Mouse (Mus musculus) kidney, postnatal 25 days (tissue): Measurements from ENCODE around the gene Mapkapk2.
"Not testable (repeated sequence)": the region's sequence is repeated elsewhere in the genome, so short reads cannot be mapped to it uniquely, and the experiment has no call there.

Source experiments
- DNase-seq, 2 experiments: peaks; one replicate each; pipeline ENCODE4 v3.0.0; 2021; ENCODE audit warnings: mixed read lengths in 2 of 2

Mapkapk2 gene

DNA sequence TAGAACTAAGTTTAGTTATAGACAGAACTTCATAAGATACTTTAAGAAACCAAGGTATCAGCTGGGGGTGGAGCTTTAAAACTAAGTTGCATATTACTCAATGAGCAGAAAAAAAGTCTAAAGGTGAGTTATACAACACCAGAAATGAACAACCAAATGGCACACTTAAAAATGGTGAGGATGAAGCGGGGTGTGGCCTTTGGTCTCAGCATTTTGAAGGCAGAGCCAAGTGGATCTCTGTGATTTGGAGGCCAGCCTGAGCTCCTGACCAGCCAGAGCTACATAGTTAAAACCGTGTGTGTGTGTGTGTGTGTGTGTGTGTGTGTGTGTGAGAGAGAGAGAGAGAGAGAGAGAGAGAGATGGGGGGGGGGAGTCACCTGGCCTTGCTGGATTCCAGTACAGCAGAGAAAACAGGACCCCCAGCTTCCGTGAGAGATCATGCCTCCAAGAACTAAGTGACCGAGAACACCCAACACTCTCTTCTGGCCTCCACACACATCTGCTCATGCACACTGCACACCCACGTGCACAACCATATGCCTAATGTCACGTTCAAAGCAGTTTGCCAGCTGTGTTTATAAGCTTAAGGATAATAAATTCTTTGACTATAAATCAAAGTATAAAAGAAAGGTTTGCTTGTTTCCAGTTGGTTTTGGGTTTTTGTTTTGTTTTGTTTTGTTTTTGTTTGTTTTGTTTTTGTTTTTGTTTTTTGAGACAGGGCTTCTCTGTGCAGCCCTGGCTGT lies 49.3 kb downstream of the Mapkapk2 start:
- DNase-seq: peak in 1 of 2 experiments; percentile 68

DNA sequence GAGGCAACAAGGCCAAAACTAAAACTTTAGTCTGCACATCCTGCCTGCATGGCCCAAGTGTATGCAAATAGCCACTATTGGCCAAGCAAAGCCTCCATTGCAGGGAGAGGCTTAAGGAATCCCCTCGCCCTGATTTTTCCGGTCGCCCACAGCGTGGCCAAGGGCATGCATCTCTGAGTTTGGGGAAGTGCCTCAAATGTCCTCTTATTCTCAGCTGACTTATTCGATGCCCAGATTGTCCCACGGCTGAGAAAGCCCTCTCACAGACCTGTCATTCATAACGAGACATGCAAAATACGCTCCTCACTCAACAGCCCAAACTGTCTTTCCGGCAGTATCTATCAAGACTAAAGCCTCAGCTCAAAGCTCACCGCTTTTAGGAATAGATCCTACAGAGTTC lies 51.0 kb downstream of the Mapkapk2 start:
- DNase-seq: no peak

DNA sequence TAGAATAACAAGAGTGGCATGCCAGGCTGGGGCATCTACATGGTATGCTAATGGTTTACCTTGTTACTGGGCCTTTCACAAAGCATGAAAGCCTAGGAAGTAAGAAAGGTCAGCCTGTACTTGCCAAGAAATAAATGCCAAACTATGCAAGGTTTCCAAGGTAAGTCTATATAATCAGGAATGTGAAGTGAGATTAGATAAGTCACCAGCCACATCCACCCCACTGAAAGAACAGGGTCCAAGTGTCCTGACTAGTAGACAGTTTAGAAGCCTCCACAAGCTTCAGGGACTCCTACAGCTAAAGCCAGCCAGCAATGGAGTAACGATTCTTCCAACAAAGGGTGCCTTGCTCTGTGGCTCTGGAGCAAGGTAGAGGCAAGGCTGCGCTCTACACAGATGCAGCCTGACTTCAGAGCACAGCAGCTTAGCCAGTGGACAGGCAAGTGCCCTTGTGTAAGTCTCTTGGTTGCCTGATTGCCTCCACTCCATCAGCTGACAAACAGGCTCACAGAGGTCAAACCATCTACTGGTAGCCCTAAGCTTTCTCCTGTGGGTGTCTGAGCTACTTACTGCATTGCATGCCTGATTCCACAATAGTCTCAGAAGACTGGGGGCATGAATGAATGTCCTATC lies 51.8 kb downstream of the Mapkapk2 start:
- no peak for DNase-seq

DNA sequence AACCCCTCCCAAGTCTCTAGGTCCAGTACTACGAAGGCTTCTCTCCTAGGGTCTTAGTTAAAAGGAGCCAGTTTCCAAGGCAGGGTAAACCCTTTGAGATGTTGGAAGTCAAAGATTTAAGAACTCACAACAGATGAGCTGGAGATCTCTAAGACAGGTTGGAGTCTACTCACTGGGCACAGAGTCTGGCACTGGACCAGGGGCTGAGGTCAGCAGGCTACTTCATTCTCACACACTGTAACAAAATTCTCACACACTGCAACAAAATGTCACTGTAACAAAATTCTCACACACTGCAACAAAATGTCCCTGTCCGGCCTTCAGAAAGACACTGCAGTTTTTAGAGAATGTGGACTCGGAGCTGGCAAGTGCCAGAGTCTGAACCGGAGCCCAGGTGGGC lies 54.0 kb downstream of the Mapkapk2 start:
- peak in 1 of 2 experiments; percentile 39 for DNase-seq

DNA sequence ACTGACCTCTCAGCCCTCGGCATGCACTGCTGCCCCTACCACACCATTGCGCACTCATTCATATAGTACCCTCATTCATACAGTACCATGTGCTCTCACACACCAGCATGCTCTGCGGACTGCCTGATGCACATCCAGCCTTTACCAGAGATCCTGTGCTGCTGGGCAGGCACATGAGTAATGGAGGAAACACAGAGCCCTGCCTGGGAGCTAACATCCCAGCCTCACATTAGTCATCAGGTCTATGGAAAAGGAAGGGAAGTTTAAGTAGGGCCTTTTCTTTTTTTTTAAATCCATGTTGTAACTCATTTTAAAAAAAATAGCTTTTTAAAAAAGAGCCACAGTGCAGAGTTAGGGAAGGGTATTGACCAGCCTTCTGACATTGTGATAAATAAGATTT lies 54.9 kb downstream of the Mapkapk2 start:
- no peak for DNase-seq

DNA sequence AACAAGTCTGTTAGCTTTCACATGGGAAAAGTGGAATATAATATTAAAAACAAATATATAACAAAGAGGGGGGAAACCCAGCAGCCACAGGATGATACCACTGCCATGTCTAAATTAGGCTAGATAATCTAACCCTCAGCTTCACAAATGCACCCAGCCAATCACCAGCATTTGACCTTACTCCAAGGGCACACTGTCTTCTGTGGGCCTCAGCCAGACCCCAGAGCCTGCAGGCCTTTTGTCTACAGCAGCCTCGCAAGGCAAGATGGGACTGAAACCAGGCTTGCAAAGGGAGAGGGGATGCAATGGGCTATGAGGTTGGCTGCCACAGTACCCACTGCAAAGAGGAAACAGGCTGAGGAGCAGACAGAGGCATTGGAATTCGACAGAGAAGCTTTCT lies 55.4 kb downstream of the Mapkapk2 start:
- DNase-seq: no peak

DNA sequence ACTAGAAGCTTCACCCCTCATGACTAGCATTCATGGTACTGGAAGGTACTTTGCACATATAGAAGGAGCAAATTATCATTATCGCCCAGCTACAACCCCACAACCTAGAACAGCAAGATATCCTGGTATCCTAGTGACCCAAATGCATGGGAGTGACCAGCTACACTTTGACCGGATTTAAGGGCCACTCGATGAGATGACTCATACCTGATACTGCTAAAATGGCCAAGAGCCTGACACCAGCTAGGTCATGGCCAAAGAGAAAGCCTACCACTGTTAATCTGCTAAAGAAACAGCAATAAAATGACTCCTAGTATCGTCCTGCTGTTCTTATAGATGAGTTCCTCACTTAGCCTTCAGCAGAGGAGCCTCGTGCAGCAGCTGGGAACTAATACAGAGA lies 58.1 kb downstream of the Mapkapk2 start:
- DNase-seq: no peak

DNA sequence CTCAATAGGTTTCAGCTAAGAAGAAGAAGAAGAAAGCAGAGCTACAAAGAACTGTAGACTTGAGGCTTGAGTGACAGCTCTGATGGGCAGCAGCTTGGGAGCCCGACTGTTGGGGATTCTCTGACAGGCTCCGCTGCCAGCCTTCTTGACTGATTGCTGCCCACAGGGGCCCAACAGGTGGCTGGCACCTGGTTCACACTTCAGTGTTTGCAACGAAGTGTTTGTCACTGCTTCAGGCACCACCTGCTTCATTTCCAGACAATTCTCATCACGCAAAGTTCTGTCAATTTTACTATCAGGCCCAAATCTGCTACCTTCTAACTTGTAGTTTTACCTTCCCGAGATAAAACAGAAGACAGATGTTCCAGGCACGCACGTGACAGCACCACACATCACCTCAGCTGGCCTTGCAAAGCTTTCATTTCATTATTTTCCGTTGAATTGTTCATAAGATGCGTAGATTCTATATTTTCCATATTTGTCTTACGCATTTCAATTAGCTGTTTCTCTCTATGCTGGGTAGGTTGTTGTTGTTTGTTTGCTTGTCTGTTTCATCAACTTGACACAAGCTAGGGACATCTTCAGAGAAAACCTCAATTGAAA lies 59.1 kb downstream of the Mapkapk2 start:
- DNase-seq: no peak

DNA sequence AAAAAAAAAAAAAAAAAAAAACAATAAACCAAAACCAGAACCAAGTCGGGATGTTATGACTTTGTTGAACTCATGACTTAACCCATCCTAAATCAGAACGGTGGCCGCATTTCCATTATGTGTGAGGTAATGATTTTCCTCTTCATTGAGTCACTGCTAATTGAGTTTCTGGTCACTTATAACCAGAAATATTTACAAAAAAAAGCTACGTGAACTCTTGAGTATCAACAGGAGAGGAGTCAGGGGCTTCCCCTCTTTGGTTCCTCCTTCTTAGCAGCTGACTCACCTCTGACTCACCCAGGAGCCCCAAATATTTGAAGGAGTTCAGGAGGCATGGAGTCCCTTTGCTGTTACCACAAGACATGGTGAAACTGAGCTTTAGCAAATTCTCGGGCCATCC lies 59.6 kb downstream of the Mapkapk2 start:
- no peak for DNase-seq

DNA sequence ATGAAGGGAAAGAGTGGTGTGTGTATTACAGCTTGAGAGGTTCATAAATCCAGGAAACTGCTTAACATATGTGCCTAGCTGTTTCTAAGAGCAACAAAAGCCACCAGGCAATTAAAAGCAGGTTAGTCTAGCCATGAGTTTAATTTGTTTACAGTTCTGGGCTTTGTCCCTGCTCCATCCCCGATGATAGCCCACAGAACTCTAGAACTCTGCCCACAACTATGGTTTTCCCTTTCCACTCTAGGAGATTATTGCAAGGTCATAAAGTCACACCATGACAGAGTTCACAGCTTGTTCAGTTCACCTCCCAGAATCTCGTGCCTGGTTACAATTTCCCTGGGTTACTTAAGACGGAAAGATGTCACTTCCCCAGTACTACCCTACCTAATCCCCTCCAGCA lies 66.4 kb downstream of the Mapkapk2 start:
- no peak for DNase-seq

DNA sequence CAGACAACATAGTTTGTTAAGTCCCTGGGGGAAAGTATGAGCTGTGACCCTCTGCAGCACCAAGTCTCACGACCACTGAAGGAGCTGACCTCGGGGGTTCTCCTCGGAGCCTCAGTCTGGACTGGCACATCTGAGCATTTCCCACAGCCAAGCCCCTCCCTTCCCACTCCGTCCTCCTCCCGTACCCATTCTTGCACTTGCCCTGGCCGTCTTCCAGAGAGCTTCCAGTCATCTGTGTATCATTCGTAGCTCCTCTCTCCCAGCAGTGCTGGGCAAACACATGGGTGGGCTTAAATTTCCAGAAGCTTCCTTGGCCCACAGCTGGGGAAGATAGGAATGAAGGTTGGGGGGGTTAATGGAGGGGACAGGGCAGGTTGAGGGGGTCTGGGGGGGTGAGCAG lies 67.4 kb downstream of the Mapkapk2 start:
- DNase-seq: no peak

DNA sequence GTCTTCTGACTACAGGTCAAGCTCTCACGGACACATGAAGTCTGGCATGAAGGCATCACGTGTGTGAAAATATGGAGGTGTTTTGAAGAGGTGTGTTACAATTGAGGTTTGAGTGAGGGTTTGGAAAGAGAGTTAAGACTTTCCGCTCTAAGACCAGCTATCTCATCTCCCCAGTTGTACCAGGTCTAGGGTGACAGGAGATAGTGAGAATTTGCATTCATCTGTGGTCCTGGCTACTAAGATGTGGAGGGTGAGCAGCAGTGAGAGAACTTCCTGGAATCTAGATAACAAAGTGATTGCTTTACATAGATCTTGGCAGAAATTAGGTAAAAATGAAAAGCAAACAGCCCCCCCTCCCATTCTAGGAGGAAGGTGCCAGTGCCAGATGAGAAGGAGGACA lies 68.4 kb downstream of the Mapkapk2 start:
- DNase-seq: no peak

DNA sequence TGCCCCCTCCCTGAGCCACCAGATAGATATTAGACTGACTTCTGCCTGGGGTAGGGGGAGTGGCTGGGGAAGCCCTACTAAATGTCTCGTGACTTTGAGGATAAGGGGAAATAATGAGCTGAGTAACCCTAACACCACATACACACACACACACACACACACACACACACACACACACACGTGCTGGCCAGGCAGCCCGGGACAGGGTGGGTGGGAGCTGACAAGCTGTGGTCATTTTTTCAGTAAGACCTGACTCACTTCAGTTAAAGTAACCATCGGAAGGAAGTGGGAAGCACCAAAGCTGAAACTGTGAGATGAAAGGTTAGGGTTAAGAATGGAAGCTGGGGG lies 71.8 kb downstream of the Mapkapk2 start:
- DNase-seq: no peak

DNA sequence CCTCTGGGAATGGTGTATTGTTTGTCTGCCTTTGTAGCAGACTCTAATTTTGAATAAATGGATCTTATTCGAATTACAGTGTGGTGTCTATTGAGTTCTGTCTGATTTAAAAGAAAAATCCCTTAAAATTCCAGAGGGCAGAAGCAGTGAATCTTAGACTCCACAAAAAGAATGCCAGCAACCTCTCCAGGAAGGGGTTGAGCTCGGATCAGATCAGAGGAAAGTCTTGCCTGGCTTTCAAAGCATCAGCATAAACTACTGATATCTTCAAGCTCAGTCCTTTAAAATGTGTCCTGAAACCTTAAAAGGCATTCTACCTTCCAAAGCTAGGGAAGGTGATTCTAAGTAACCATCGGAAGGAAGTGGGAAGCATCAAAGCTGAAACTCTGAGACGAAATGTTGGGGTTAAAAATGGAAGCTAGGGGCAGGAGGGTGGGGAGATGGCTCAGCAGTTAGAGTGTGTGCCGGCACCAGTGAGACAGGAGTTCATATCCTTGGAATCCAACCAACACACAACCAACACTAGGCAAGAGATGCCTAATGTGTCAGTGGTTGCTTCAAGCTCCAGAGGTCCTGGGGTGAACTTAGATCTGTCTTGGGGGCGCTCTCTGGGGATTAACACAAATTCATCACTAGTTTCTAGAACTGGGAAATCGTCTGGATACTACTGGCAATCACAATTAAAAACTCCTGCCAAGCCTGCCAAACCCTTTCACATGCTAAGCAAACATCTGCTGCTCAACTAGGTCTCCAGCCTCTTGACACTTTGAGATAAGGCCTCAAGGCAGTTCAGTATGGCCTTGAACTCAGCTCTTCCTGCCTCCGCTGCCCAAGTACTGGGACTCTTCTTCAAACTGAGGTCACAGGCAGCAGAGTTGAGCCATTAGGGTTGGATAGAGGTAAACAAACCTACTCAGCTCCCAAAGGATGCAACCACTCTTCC lies 72.5 kb downstream of the Mapkapk2 start:
- DNase-seq: no peak

DNA sequence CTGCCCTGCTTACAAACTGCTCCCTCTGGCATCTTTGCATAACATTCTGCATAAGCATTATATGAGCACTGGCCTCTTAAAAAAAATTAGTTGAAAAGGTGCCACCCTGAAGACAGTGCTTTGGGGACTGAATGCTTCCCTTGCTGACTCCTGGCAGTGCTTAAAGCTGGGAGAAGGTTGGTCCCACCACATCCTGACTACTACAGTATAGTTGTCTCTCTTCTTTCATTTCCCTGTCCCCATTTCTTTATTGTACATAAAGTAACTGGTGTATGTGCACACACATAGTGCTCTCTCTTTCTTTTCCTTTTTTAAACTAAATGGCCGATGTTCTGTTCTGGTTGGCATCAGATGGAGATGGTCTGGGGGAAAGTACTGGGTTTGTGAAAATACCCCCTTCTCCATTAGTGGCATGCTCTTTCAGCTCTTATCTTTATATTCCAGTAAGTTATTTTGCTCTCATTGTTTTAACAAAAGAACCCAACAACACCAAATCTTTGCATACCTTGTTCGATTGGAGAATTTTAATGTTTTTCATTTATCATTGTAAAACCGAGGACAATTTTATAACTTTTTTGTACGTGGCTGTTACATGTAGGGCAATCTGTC lies 74.3 kb downstream of the Mapkapk2 start:
- not testable (repeated sequence) for DNase-seq

DNA sequence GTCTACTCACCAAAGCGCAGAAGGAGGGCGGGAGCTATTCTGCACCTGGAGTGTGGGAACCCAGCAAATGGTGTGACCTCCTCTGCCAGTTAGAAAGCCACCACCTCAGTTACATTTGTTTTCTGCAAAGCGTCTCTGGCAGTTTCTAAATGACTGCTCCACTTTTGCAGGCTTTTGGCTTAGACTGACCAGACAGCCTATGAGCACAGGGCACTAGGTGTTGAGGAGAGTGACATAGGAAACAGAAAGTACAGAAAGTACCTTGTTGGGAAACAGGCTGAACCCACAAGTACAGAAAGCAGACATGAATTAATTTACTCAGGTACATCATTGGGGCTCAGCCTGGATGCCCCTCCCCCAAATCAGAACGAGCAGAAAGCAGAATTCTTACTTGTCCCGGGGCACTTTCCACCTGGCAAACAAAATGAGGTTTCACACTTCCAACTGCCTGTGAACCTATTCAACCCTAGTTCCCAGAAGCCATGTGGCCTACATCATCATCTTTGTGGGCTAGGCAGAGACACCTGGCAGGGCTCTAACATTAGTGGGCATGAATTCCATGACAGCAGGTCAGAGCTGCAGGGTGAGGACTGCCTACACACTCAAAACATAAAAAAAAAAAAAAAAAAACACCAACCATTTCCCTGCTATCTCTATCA lies 74.9 kb downstream of the Mapkapk2 start:
- peak; percentile 8 to 50 for DNase-seq

DNA sequence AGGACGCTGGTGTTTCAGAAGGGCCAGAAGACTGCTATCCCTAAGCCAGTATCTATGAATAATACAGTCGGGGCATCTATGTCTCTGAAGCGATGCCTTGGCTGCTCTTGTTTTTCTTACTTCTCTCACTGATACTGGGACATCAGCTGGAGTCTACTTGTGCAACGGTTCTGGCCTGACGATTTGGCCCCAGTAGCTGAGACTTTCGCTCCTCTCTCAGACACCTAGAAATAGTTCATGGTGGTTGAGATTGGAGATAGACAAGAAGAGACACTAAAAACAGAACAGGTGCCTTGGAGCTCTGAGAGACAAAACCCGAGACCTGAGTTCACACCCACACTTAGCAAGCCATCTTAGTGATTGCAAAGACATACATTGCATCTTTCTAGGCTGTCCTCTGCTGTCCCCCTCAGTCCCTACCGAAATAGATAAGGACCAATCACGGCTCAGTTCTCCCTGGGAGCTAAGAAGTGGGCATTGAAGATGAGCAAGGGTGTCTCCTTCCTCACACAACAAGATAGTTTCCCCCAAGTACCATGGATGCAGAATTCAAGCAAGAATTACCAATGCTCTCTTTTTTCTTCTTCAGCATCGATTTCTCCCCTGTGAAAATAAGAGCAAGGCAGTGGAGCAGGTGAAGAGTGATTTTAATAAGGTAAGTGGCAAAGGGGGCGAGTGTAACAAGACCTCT lies 75.6 kb downstream of the Mapkapk2 start:
- no peak for DNase-seq

DNA sequence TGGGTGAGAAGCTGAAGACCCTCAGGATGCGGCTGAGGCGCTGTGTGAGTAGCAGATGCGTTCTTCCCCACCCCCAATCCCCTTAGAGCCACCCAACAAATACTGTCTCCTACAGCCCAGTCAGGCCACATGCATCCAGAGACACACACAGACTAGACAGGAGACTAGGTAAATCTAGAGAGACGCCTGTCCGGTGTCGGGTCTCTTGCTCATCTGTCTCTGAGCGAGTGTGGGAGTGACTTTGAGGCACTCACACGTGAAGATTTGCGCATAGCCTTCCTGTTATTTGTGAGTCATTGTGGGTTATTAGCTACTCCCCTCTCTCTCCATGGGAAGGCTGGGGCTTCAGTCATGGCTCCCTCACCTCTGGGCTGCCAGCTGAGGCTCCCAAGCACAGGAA lies 76.2 kb downstream of the Mapkapk2 start:
- DNase-seq: no peak

DNA sequence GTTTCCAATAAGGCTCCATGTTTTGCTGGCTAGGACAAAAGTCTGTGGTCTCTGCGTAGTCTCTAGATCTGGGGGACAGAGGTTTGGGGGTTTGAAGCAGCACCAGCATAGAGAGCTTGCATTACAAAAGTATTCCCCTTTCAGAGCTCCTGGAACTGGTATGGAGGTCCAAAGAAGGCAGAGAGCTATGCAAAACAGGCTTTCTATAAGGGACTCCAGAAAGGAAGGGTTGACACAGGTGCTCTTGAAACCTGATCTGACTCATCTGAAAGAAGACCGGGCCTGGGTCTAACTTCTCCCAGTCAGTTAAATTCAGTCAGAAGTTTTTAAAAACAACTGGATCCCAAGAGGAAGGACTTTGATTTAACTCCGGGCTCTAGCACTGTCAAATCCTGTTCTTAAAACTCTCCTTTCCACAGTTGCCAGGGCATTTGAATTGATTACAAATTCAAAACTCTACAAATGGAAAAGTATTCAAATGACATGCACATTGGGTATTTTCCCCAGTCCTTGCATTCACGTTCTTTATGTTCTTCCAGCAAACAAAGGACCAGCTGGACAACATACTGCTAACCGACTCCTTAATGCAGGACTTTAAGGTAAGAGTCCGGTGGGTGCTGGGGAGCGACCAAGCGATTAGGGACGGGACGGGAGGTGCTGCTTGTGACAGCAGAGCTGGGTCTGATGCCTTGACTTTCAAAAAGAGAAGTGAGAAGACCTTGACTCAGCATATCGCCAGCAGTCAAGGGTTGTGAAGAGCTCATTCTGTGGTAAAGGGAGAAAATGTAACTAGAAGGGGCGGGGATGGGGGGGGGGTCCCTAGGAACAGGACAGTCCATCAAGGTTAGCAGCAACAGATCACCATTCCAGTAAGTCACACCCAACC lies 77.0 kb downstream of the Mapkapk2 start:
- DNase-seq: no peak

DNA sequence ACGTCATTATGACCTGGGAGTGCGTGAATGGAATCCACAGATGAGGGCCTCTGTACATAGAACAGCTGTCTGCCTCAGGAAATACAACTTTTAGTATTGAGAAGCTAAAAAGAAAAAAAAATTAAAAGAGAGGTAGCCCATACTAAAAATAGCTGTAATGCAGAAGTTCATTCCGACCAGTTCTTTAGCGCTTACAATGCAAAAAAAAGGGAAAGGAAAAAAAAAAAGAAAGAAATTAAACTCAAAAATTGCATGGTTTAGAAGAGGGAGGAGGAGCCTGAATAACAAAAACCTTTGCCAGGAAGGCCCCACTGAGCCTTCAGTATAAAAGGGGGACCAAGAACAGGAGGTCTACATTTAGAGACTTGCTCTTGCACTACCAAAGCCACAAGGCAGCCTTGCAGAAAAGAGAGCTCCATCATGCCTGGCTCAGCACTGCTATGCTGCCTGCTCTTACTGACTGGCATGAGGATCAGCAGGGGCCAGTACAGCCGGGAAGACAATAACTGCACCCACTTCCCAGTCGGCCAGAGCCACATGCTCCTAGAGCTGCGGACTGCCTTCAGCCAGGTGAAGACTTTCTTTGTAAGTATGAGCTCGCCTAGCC lies 78.0 kb downstream of the Mapkapk2 start, which contains the start of gene Il10:
Il10 (plus strand) TSS at position 354 of the 607 bp plus-strand sequence.
- DNase-seq: no peak
